ENCODE assay signal across 10 mouse cellular contexts in genomic region chr1:180408832-180409231, GRCm38 (mm10).
DNase-seq lines count a peak whose midpoint lies in the region; ATAC-seq and TF ChIP-seq lines count a peak whose summit lies in the region.
"Had no signal": no experiment of that assay in that cellular context is flagged by ENCODE, and none has a peak within 500 bp of the region (broad histone marks: within the 10 kb centered on the region; RNA-seq: fewer than 3 reads in every experiment).

No protein-coding gene starts in this region.

- no peak overlapping the region for H3K4me3 ChIP-seq in kidney, adult 2 months (ENCODE audit: insufficient read depth, low read depth, low read length)
- no peak overlapping the region for H3K4me3 ChIP-seq in kidney, embryonic 14.5 days (ENCODE audit: low read length)
- H3K4me3 ChIP-seq: embryonic facial prominence, embryonic 15.5 days; liver, embryonic 15.5 days had no signal

- no peaks in the 10 kb centered on the region for H3K27me3 ChIP-seq in kidney, adult 2 months (replicated peaks; ENCODE audit: control insufficient read depth, insufficient read depth, low read length)
- no peaks in the 10 kb centered on the region for H3K27me3 ChIP-seq in kidney, embryonic 14.5 days (ENCODE audit: control insufficient read depth, insufficient read depth, low read length)
- H3K27me3 ChIP-seq: embryonic facial prominence, embryonic 15.5 days had no signal

- no peaks in the 10 kb centered on the region for H3K36me3 ChIP-seq in kidney, adult 2 months (ENCODE audit: control insufficient read depth, insufficient read depth, low read length)
- H3K36me3 ChIP-seq in kidney, embryonic 14.5 days (ENCODE audit: control insufficient read depth, insufficient read depth, low read length): peaks cover 2% of the 10 kb centered on the region; the same call in 1 of the 2 replicates
- H3K36me3 ChIP-seq: liver, embryonic 15.5 days had no signal

- no peak overlapping the region for H3K9ac ChIP-seq in kidney, embryonic 14.5 days (ENCODE audit: low read depth, low read length)
- H3K9ac ChIP-seq: embryonic facial prominence, embryonic 15.5 days; liver, embryonic 15.5 days had no signal

- DNase-seq in adrenal gland, postnatal 10 days: peak; percentile 72
- no peak for DNase-seq in adrenal gland, adult 8-10 months
- peak; percentile 92 for DNase-seq in kidney, adult 2 months
- DNase-seq in heart, postnatal 4 days: peak; percentile 52
- peak; percentile 58 for DNase-seq in lung, postnatal 14 days
- no peak for DNase-seq in cerebellum, postnatal 36 days

- TF ChIP-seq POLR2A in kidney, adult 2 months (IDR thresholded peaks at IDR 0.05; ENCODE audit: low read depth, low read length): no peak

- 22% methylated on average over 9 of the region's 9 CpGs for WGBS in kidney, adult 2 months
- WGBS in kidney, embryonic 14.5 days: 22% methylated on average over 9 of the region's 9 CpGs

- TF ChIP-seq CTCF in kidney, adult 2 months (conservative IDR thresholded peaks at IDR 0.05; ENCODE audit: insufficient read depth, insufficient read length, low read depth, low read length): no peak

- ATAC-seq in kidney, embryonic 14.5 days (ENCODE audit: low FRiP score, low TSS enrichment): no peak
- no peak for ATAC-seq in cerebellum, adult (ENCODE audit: insufficient number of reproducible peaks, low FRiP score, low TSS enrichment)

- H3K4me2 ChIP-seq in kidney, embryonic 14.5 days (replicated peaks; ENCODE audit: low read depth, low read length): no peak overlapping the region
- H3K4me2 ChIP-seq: embryonic facial prominence, embryonic 15.5 days; liver, embryonic 15.5 days had no signal

- H3K4me1 ChIP-seq in kidney, adult 2 months (ENCODE audit: control insufficient read depth, insufficient read depth, low read length): peaks cover 27% of the 10 kb centered on the region
- H3K4me1 ChIP-seq in kidney, embryonic 14.5 days (ENCODE audit: control insufficient read depth, insufficient read depth, low read length): peaks cover 48% of the 10 kb centered on the region

- peak overlapping the region; percentile 58 for H3K27ac ChIP-seq in kidney, adult 2 months (ENCODE audit: insufficient read depth, low read depth, low read length)
- no peak overlapping the region for H3K27ac ChIP-seq in kidney, embryonic 14.5 days (ENCODE audit: low read depth, low read length)
- H3K27ac ChIP-seq: liver, embryonic 15.5 days had no signal

- H3K9me3 ChIP-seq in kidney, embryonic 14.5 days (ENCODE audit: control insufficient read depth, low read length): no peaks in the 10 kb centered on the region
- H3K9me3 ChIP-seq: embryonic facial prominence, embryonic 15.5 days; liver, embryonic 15.5 days had no signal

Comparison
In these comparisons a context has a peak if more than half of its experiments do, and no peak if none do; other contexts are left out.
1. DNase-seq: peak in adrenal gland, postnatal 10 days (single experiment), kidney, adult 2 months (single experiment), heart, postnatal 4 days (single experiment) and lung, postnatal 14 days (single experiment); none in adrenal gland, adult 8-10 months (single experiment) and cerebellum, postnatal 36 days (0 of 2).